Mouse (Mus musculus) megakaryocyte, embryonic 14.5 days (primary cell): ENCODE data around the gene Ccl21a. TPM values are rescaled to one million over a fixed set of nuclear protein-coding genes. Genes with fewer than 3 reads are reported as not detected.
"Not testable (repeated sequence)": the region's sequence is repeated elsewhere in the genome, so short reads cannot be mapped to it uniquely, and the experiment has no call there.

ENCODE experiments used
- H3K27me3 ChIP-seq: replicated peaks from 2 replicates; pipeline ENCODE3; 2012; ENCODE audit warnings: inconsistent platforms
- H3K36me3 ChIP-seq: replicated peaks from 2 replicates; pipeline ENCODE3; 2012; ENCODE audit warnings: low read length, inconsistent platforms, mixed read lengths
- H3K4me1 ChIP-seq: 2 replicates; pipeline ENCODE4 v1.6.1; 2012; ENCODE audit warnings: inconsistent platforms
- H3K4me3 ChIP-seq: replicated peaks from 2 replicates; pipeline ENCODE3; 2012; ENCODE audit warnings: moderate library complexity, mild to moderate bottlenecking, inconsistent platforms
- H3K9me3 ChIP-seq: 2 replicates; pipeline ENCODE4 v1.6.1; 2012; ENCODE audit warnings: inconsistent platforms
- polyA plus RNA-seq: library from polyadenylated mRNA; stranded (reverse); fragments of >175 nt; gene quantifications from 2 replicates; pipeline ENCODE4 v1.2.3, GENCODE M21; 2012; ENCODE audit warnings: low replicate concordance; ENCODE audit not compliant: insufficient read depth

The Ccl21a gene
- not detected in 2 replicates for polyA plus RNA-seq

- H3K36me3 ChIP-seq, H3K9me3 ChIP-seq, H3K4me3 ChIP-seq, H3K27me3 ChIP-seq, H3K4me1 ChIP-seq: not testable (repeated sequence)
These were observed at the start of gene Ccl21a for GRCm38 (mm10) chr4:42773893-42774292. Gene Ccl21a (minus strand): TSS chr4:42773993.

- not testable (repeated sequence) for H3K36me3 ChIP-seq, H3K4me3 ChIP-seq, H3K4me1 ChIP-seq, H3K27me3 ChIP-seq, H3K9me3 ChIP-seq
These were observed 17.3 kb downstream of the Ccl21a start, which contains the start of gene Ccl19 for GRCm38 (mm10) chr4:42756477-42756876. Gene Ccl19 (minus strand): TSS chr4:42756577.

GRCm38 (mm10) chr4:42735245-42735644, 38.5 kb downstream of the Ccl21a start, which contains the start of gene 4930578G10Rik:
Gene 4930578G10Rik (plus strand): TSS chr4:42735545.
- H3K36me3 ChIP-seq, H3K4me1 ChIP-seq, H3K27me3 ChIP-seq, H3K4me3 ChIP-seq, H3K9me3 ChIP-seq: not testable (repeated sequence)

Other genes with a start within 250 kb of the Ccl21a start
- not detected in 2 replicates for gene Fam205a2, start 245.8 kb downstream of the Ccl21a start, polyA plus RNA-seq
- not detected in 2 replicates for gene Gm10591, start 161.8 kb downstream of the Ccl21a start, polyA plus RNA-seq
- gene Gm2564, start 144.3 kb downstream of the Ccl21a start, polyA plus RNA-seq, result not detected in 2 replicates
- gene Ccl27b, start 118.7 kb downstream of the Ccl21a start, polyA plus RNA-seq, result not detected in 2 replicates
- 1.1 TPM in 1 of 2 replicates, not detected in the other for gene Il11ra2, start 112.1 kb downstream of the Ccl21a start, polyA plus RNA-seq
- not detected in 2 replicates for gene 4930578G10Rik, start 38.4 kb downstream of the Ccl21a start, polyA plus RNA-seq
- gene Ccl19, start 17.4 kb downstream of the Ccl21a start, polyA plus RNA-seq, result not detected in 2 replicates
- gene Fam205a1, start 79.9 kb upstream of the Ccl21a start, polyA plus RNA-seq, result 0.07 TPM in 1 of 2 replicates, not detected in the other
- gene Gm12394, start 82.8 kb upstream of the Ccl21a start, polyA plus RNA-seq, result not detected in 2 replicates
- gene Fam205c, start 100.2 kb upstream of the Ccl21a start, polyA plus RNA-seq, result not detected in 2 replicates
- gene Phf24, start 142.7 kb upstream of the Ccl21a start, polyA plus RNA-seq, result not detected in 2 replicates
- 0.77 TPM in 1 of 2 replicates, not detected in the other for gene Dnajb5, start 175.8 kb upstream of the Ccl21a start, polyA plus RNA-seq
- gene 1700022I11Rik, start 195.6 kb upstream of the Ccl21a start, polyA plus RNA-seq, result not detected in 2 replicates
- gene Vcp, start 226.5 kb upstream of the Ccl21a start, polyA plus RNA-seq, result 15.0 and 56.2 TPM in 2 replicates
- gene Fancg, start 236.5 kb upstream of the Ccl21a start, polyA plus RNA-seq, result 4.9 and 7.4 TPM in 2 replicates